ENCODE assay signal across 12 mouse cellular contexts in the genomic region with DNA sequence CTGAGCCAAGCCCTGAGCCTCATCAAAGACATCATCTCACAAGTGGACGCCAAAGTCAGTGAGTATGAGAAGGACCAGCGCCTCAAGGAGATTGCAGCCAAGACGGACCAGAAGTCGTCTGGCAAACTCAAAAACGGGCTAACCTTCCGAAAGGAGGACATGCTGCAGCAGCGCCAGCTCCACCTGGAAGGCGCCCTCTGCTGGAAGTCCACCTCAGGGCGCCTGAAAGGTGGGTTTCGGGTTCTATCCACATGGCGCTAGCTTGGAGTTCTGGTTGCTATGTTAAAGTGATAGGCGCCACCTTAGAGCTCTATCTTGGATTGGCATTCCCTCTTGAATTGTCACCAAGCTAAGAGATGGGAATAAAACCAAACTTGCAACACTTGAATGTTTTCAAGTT. TPM values are rescaled to one million over a fixed set of nuclear protein-coding genes. Genes with fewer than 3 reads are reported as not detected.
DNase-seq lines count a peak whose midpoint lies in the region; ATAC-seq and TF ChIP-seq lines count a peak whose summit lies in the region.
"Had no signal": no experiment of that assay in that cellular context is flagged by ENCODE, and none has a peak within 500 bp of the region (broad histone marks: within the 10 kb centered on the region; RNA-seq: fewer than 3 reads in every experiment).

No protein-coding gene starts in this region.

- peaks cover 55% of the 10 kb centered on the region for H3K36me3 ChIP-seq in hindbrain, postnatal 0 days (ENCODE audit: insufficient read depth, low read length)
- H3K36me3 ChIP-seq in hindbrain, embryonic 13.5 days, result peaks cover 83% of the 10 kb centered on the region

- no peaks in the 10 kb centered on the region for H3K27me3 ChIP-seq in hindbrain, postnatal 0 days (ENCODE audit: insufficient read depth, low read length)
- H3K27me3 ChIP-seq in hindbrain, embryonic 13.5 days, result no peaks in the 10 kb centered on the region
- H3K27me3 ChIP-seq: embryonic facial prominence, embryonic 12.5 days; hindbrain, embryonic 15.5 days had no signal

- no peak for ATAC-seq in hindbrain, postnatal 0 days
- no peak for ATAC-seq in hindbrain, embryonic 13.5 days (ENCODE audit: low FRiP score)
- ATAC-seq in frontal cortex, adult (ENCODE audit: low TSS enrichment), result no peak
- ATAC-seq: midbrain, embryonic 16.5 days had no signal

- no peak overlapping the region for H3K27ac ChIP-seq in hindbrain, postnatal 0 days
- H3K27ac ChIP-seq in hindbrain, embryonic 13.5 days, result no peak overlapping the region
- H3K27ac ChIP-seq: embryonic facial prominence, embryonic 12.5 days; hindbrain, embryonic 15.5 days had no signal

- H3K9ac ChIP-seq in hindbrain, postnatal 0 days (replicated peaks; ENCODE audit: low read length), result no peak overlapping the region
- H3K9ac ChIP-seq in hindbrain, embryonic 13.5 days, result no peak overlapping the region
- H3K9ac ChIP-seq: embryonic facial prominence, embryonic 12.5 days; hindbrain, embryonic 15.5 days had no signal

- TF ChIP-seq CTCF in hindbrain, postnatal 0 days (IDR thresholded peaks at IDR 0.05; ENCODE audit: low read depth), result peak; percentile 50

- no peaks in the 10 kb centered on the region for H3K9me3 ChIP-seq in hindbrain, postnatal 0 days (ENCODE audit: low read length)
- no peaks in the 10 kb centered on the region for H3K9me3 ChIP-seq in hindbrain, embryonic 13.5 days
- H3K9me3 ChIP-seq: embryonic facial prominence, embryonic 12.5 days; hindbrain, embryonic 15.5 days had no signal

- 76% methylated on average over 12 of the region's 12 CpGs for WGBS in hindbrain, postnatal 0 days
- 80% methylated on average over 12 of the region's 12 CpGs for WGBS in hindbrain, embryonic 13.5 days

- H3K4me2 ChIP-seq in hindbrain, postnatal 0 days (ENCODE audit: low read depth, low read length), result no peak overlapping the region
- no peak overlapping the region for H3K4me2 ChIP-seq in hindbrain, embryonic 13.5 days
- H3K4me2 ChIP-seq: embryonic facial prominence, embryonic 12.5 days; hindbrain, embryonic 15.5 days had no signal

- H3K4me3 ChIP-seq in hindbrain, postnatal 0 days (ENCODE audit: low read length), result no peak overlapping the region
- H3K4me3 ChIP-seq in hindbrain, embryonic 13.5 days, result no peak overlapping the region
- H3K4me3 ChIP-seq: embryonic facial prominence, embryonic 12.5 days; hindbrain, embryonic 15.5 days had no signal

- no peak for DNase-seq in hindbrain, postnatal 0 days (ENCODE audit: low spot score)
- DNase-seq in testis, postnatal 10 days (ENCODE audit: low spot score), result peak; percentile 69
- DNase-seq in testis, postnatal 14 days (ENCODE audit: low spot score), result no peak
- peak; percentile 21 for DNase-seq in adipocyte (ENCODE audit: low spot score)
- DNase-seq in thymus, postnatal 25 days, result peak; percentile 12
- DNase-seq in cerebellum, postnatal 4 days (ENCODE audit: low spot score in 2 of 2), result no peak

- no peaks in the 10 kb centered on the region for H3K4me1 ChIP-seq in hindbrain, postnatal 0 days (ENCODE audit: insufficient read depth, low read length)
- H3K4me1 ChIP-seq in hindbrain, embryonic 13.5 days (replicated peaks), result no peaks in the 10 kb centered on the region
- H3K4me1 ChIP-seq: embryonic facial prominence, embryonic 12.5 days; hindbrain, embryonic 15.5 days had no signal

RNA-seq across cellular contexts. Expression of a gene that starts 28.0 kb away (rescaled TPM):
- 1.5 and 4.9 TPM in 2 replicates for total RNA-seq in hindbrain, postnatal 0 days (2014; rRNA removed)
- 2.0 and 2.4 TPM in 2 replicates for polyA plus RNA-seq in hindbrain, postnatal 0 days (2015; fragmentation: Nextera tagmentation; extraction: Ambion mirVana)
- 4.2 and 5.3 TPM in 2 replicates for polyA plus RNA-seq in hindbrain, embryonic 13.5 days (2015; fragmentation: Nextera tagmentation; extraction: Ambion mirVana)

RNA-seq across cellular contexts. Expression of a gene that starts 31.2 kb away (rescaled TPM):
- total RNA-seq in hindbrain, postnatal 0 days (2014; rRNA removed), result 0.26 TPM in 1 of 2 replicates, not detected in the other
- polyA plus RNA-seq in hindbrain, postnatal 0 days (2015; fragmentation: Nextera tagmentation; extraction: Ambion mirVana), result 0.57 and 0.73 TPM in 2 replicates
- polyA plus RNA-seq in hindbrain, embryonic 13.5 days (2015; fragmentation: Nextera tagmentation; extraction: Ambion mirVana), result 0.30 and 0.54 TPM in 2 replicates
- total RNA-seq: gastrocnemius, adult 8-10 months had no signal

RNA-seq across cellular contexts. Expression of a gene that starts 46.7 kb away (rescaled TPM):
- total RNA-seq in hindbrain, postnatal 0 days (2014; rRNA removed), result 45.6 and 50.0 TPM in 2 replicates
- 5.4 and 5.5 TPM in 2 replicates for polyA plus RNA-seq in hindbrain, postnatal 0 days (2015; fragmentation: Nextera tagmentation; extraction: Ambion mirVana)
- polyA plus RNA-seq in hindbrain, embryonic 13.5 days (2015; fragmentation: Nextera tagmentation; extraction: Ambion mirVana), result 10.0 and 12.0 TPM in 2 replicates

RNA-seq across cellular contexts. Expression of a gene that starts 53.4 kb away (rescaled TPM):
- total RNA-seq in hindbrain, postnatal 0 days (2014; rRNA removed), result 98.3 and 109 TPM in 2 replicates
- polyA plus RNA-seq in hindbrain, postnatal 0 days (2015; fragmentation: Nextera tagmentation; extraction: Ambion mirVana), result 46.0 and 49.6 TPM in 2 replicates
- 77.4 and 79.9 TPM in 2 replicates for polyA plus RNA-seq in hindbrain, embryonic 13.5 days (2015; fragmentation: Nextera tagmentation; extraction: Ambion mirVana)

Comparison
In these comparisons a context has a peak if more than half of its experiments do, and no peak if none do; other contexts are left out.
1. DNase-seq: peak in testis, postnatal 10 days (single experiment), adipocyte (single experiment) and thymus, postnatal 25 days (single experiment); none in hindbrain, postnatal 0 days (single experiment), testis, postnatal 14 days (single experiment) and cerebellum, postnatal 4 days (0 of 2).